Mouse (Mus musculus) heart, postnatal 0 days (tissue): Measurements from ENCODE around the gene Phyh.

Source experiments
- CTCF ChIP-seq: IDR thresholded peaks from 2 replicates; pipeline ENCODE4 v1.5.1; 2016; ENCODE audit warnings: antibody characterized with exemption, control low read depth, low read depth
- EP300 ChIP-seq: IDR thresholded peaks from 2 replicates; pipeline ENCODE4 v1.6.1; 2016; ENCODE audit warnings: antibody characterized with exemption, low read depth

GRCm38 (mm10) chr2:4908771-4909315 is 10.0 kb upstream of the Phyh start:
- TF ChIP-seq CTCF (no peak), EP300 (no peak)
